Mouse (Mus musculus): Measurements from ENCODE around the gene Purb. TPM values are rescaled to one million over a fixed set of nuclear protein-coding genes. Genes with fewer than 3 reads are reported as not detected.
A peak's percentile ranks its signal among the peaks of the same experiment; 100 is the strongest.

Gene Purb
- total RNA-seq, 2 experiments from 2014 or later: 43.7 to 60.5 TPM

GRCm38 (mm10) chr11:6487496-6487895, 11.8 kb upstream of the Purb start:
- no peak for ATAC-seq (replicated peaks; ENCODE audit: low FRiP score, low TSS enrichment, poor library complexity, severe bottlenecking)

GRCm38 (mm10) chr11:6486916-6487315, 11.2 kb upstream of the Purb start:
- ATAC-seq (replicated peaks; ENCODE audit: low FRiP score, low TSS enrichment, poor library complexity, severe bottlenecking): no peak

- ATAC-seq (replicated peaks; ENCODE audit: low FRiP score, low TSS enrichment, poor library complexity, severe bottlenecking): no peak
Measured at GRCm38 (mm10) chr11:6484244-6484959, 8.7 kb upstream of the Purb start.

- peak; percentile 64 for ATAC-seq (replicated peaks; ENCODE audit: low FRiP score, low TSS enrichment, poor library complexity, severe bottlenecking)
Measured at GRCm38 (mm10) chr11:6483103-6483502, 7.4 kb upstream of the Purb start.

- ATAC-seq (replicated peaks; ENCODE audit: low FRiP score, low TSS enrichment, poor library complexity, severe bottlenecking): no peak
Measured at GRCm38 (mm10) chr11:6481669-6482185, 6.0 kb upstream of the Purb start.

- no peak for ATAC-seq (replicated peaks; ENCODE audit: low FRiP score, low TSS enrichment, poor library complexity, severe bottlenecking)
Measured at GRCm38 (mm10) chr11:6480681-6481405, 5.1 kb upstream of the Purb start.

- ATAC-seq (replicated peaks; ENCODE audit: low FRiP score, low TSS enrichment, poor library complexity, severe bottlenecking): no peak
Measured at GRCm38 (mm10) chr11:6480191-6480590, 4.5 kb upstream of the Purb start.

- no peak for ATAC-seq (replicated peaks; ENCODE audit: low FRiP score, low TSS enrichment, poor library complexity, severe bottlenecking)
Measured at GRCm38 (mm10) chr11:6479231-6479630, 3.5 kb upstream of the Purb start.

GRCm38 (mm10) chr11:6477350-6477749, 1.6 kb upstream of the Purb start:
- no peak for ATAC-seq (replicated peaks; ENCODE audit: low FRiP score, low TSS enrichment, poor library complexity, severe bottlenecking)

- ATAC-seq (replicated peaks; ENCODE audit: low FRiP score, low TSS enrichment, poor library complexity, severe bottlenecking): no peak
Measured at GRCm38 (mm10) chr11:6476876-6477275, 1.2 kb upstream of the Purb start.

GRCm38 (mm10) chr11:6474874-6475731, 614 bp downstream of the Purb start:
- peak; percentile 58 for ATAC-seq (replicated peaks; ENCODE audit: low FRiP score, low TSS enrichment, poor library complexity, severe bottlenecking)

- no peak for ATAC-seq (replicated peaks; ENCODE audit: low FRiP score, low TSS enrichment, poor library complexity, severe bottlenecking)
Measured at GRCm38 (mm10) chr11:6474381-6474780, 1.3 kb downstream of the Purb start.

GRCm38 (mm10) chr11:6472076-6472475, 3.6 kb downstream of the Purb start:
- no peak for ATAC-seq (replicated peaks; ENCODE audit: low FRiP score, low TSS enrichment, poor library complexity, severe bottlenecking)

- ATAC-seq (replicated peaks; ENCODE audit: low FRiP score, low TSS enrichment, poor library complexity, severe bottlenecking): no peak
Measured at GRCm38 (mm10) chr11:6471493-6471892, 4.2 kb downstream of the Purb start.

GRCm38 (mm10) chr11:6471054-6471453, 4.7 kb downstream of the Purb start:
- ATAC-seq (replicated peaks; ENCODE audit: low FRiP score, low TSS enrichment, poor library complexity, severe bottlenecking): no peak

- ATAC-seq (replicated peaks; ENCODE audit: low FRiP score, low TSS enrichment, poor library complexity, severe bottlenecking): no peak
Measured at GRCm38 (mm10) chr11:6468541-6468940, 7.2 kb downstream of the Purb start.

GRCm38 (mm10) chr11:6465122-6465521, 10.6 kb downstream of the Purb start:
- ATAC-seq (replicated peaks; ENCODE audit: low FRiP score, low TSS enrichment, poor library complexity, severe bottlenecking): peak; percentile 81

- ATAC-seq (replicated peaks; ENCODE audit: low FRiP score, low TSS enrichment, poor library complexity, severe bottlenecking): no peak
Measured at GRCm38 (mm10) chr11:6463159-6463837, 12.4 kb downstream of the Purb start.

GRCm38 (mm10) chr11:6456083-6456482, 19.6 kb downstream of the Purb start:
- no peak for ATAC-seq (replicated peaks; ENCODE audit: low FRiP score, low TSS enrichment, poor library complexity, severe bottlenecking)

Data from megakaryocyte-erythroid progenitor cell, adult 5-6 weeks (primary cell).